Mouse (Mus musculus): ENCODE measurements around the gene Lsm3.

DNA sequence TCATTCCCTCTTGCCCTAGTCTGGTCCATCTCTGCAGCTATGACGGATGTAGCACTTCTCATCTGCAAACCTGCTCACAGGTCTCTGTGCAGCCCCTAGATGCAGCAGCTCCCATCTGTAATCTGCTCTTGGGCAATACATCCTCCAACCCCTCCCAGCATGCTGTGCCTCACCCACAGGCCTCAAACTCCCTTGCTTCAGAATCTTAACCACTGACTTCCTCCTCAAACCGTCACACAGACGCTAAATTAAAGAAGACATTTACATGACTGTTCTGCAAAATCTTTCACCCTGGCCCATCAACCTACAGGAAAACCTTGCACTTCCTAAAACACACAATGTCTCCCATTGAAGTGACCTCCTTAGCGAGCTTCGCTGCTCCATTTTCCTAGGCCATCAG lies 9.7 kb upstream of the Lsm3 start:
- TF ChIP-seq GATA1 (IDR thresholded peaks at IDR 0.05; ENCODE audit: borderline replicate concordance, low read length) (no peak), FLI1 (IDR thresholded peaks at IDR 0.05; ENCODE audit: low read length) (no peak)

Data from megakaryocyte, embryonic 14.5 days (primary cell).